Mouse (Mus musculus): ENCODE measurements around the gene Krtap28-10.

- TF ChIP-seq POLR2A (IDR thresholded peaks at IDR 0.05; ENCODE audit: insufficient read depth, low read depth, low read length) (no peak), CTCF (IDR thresholded peaks at IDR 0.05; ENCODE audit: insufficient read depth, low read depth, low read length) (no peak)
Observed at GRCm38 (mm10) chr1:83077016-83077415, 34.7 kb upstream of the Krtap28-10 start.
